Mouse (Mus musculus) cortical plate, adult 2 months (tissue): ENCODE results near the gene Setd5.

Experiments used
- CTCF ChIP-seq: fragments of 200-500 bp; IDR thresholded peaks from 2 replicates; pipeline ENCODE4 v1.5.1; 2011; ENCODE audit warnings: mild to moderate bottlenecking, control low read depth, low read length; ENCODE audit not compliant: insufficient read depth; ENCODE audit errors: extremely low read depth
- POLR2A ChIP-seq: fragments of 200-500 bp; IDR thresholded peaks from 2 replicates; pipeline ENCODE4 v1.6.1; 2011; ENCODE audit warnings: mild to moderate bottlenecking, low read length, control low read depth; ENCODE audit not compliant: insufficient read depth; ENCODE audit errors: extremely low read depth

- TF ChIP-seq POLR2A (no peak), CTCF (no peak)
These were observed 92.7 kb downstream of the Setd5 start for GRCm38 (mm10) chr6:113169852-113170251.
